Mouse (Mus musculus): ENCODE measurements around the gene Icam4.

Icam4 gene

DNA sequence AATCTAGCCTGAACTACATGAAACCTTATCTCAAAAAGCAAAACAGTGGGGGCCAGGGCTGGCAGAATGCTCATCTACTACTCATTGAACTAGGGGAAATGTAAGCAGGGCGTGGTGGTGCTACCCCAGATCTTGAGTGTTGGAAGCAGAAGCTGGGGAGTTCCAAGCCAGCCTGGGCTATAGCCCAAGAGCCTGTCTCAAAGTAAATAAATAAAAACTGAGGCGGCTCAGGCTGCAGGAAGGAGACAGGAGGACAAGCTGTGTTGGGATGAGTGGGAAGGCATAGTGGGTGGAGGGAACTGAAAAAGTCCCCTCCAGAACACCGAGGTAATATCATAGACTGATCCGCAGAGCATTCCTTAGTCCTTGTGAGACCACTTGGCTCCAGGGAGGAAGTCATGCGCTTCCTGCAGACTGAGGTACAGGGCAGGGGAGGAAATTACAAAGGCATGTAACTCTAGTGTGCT lies 17.3 kb upstream of the Icam4 start:
- in situ Hi-C loops (cut with MseI, MboI) = no loop called here

DNA sequence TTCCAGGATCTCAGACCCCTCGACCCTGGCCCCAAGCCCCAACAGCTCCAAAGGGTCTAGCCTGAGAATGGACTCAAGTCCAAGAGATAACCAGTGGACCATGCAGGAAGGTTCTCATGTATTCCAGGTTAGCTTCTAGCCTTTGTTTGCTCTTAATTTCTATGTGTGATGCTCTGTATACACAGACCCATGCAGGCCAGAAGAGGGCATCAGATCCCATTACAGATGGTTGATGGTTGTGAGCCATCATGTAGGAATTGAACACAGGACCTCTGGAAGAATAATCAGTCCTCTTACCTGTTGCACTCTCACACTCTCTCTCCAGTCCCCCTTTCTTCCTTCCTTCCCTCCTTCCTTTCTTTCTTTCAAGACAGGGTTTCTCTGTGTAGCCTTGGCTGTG lies 16.8 kb upstream of the Icam4 start:
- in situ Hi-C loops (cut with MseI, MboI) = no loop called here

DNA sequence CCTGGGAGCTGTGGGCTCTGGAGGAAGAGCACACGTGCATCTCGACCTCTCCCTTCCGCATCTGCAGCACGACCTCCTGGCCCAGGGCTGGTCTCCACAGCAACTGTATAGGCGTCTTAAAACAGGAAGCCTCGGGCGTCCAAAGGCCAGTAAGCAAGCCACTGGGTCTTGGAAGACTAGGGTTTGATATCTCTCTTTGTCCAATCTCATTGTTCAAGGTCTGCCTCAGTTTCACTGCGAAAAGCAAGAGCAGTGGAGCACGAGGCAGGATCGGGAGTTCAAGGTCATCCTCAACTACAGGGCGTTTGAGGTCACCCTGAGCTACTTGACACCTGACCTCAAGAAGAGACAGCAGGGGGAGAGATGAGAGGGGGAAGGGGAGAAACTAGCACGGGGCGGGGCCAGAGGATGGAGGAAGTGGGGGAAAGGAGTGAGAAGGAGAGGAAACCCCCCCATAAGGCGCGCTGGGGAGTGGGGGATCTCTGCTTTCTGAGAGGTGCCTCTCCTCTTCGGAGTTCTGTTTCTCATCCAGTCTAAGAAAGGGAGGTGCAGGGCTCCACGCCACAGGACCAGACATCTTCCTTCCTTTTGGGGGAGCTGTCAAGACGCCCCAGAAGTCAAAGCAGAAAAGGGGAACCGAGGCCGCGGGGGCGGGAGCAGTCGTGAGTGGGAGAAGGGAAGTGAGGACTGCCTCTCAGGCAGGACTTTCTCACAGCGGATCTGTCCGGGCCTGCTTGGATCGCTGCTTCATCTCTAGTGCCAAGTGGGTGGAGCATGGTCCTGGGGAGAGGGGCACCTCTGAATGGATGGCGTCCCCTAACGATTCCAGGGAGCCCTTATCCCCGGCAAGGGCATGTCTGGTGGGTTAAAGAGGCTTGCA lies 14.2 kb upstream of the Icam4 start:
- in situ Hi-C loops (cut with MseI, MboI) = no loop called here

DNA sequence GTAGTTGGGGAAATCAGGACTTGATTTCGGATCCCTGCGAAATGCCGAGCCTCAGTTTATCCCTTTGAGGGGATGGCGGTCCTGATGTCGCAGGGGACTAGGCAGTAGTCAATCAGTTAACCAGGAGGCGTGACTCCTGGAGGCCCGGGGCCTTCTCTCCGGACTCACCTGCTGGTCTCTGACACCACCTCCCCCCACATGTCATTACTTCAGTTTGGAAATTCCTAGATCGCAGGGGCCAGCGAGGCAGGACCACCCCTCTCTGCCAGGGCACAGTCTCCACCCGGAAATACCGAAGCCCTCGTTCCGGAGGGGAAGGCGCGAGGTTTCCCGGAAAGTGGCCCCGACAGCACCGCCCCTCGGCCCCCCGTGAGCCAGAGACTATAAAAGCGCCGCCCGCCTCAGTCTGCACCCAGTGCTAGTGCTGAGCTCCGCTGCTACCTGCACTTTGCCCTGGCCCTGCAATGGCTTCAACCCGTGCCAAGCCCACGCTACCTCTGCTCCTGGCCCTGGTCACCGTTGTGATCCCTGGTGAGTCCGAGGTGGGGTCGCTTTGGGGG lies 13.5 kb upstream of the Icam4 start, which contains the start of gene Icam1:
Gene Icam1, plus strand, starts transcription at position 415 of the 560 bp plus-strand sequence.
- in situ Hi-C loops (cut with MseI, MboI) = no loop called here

DNA sequence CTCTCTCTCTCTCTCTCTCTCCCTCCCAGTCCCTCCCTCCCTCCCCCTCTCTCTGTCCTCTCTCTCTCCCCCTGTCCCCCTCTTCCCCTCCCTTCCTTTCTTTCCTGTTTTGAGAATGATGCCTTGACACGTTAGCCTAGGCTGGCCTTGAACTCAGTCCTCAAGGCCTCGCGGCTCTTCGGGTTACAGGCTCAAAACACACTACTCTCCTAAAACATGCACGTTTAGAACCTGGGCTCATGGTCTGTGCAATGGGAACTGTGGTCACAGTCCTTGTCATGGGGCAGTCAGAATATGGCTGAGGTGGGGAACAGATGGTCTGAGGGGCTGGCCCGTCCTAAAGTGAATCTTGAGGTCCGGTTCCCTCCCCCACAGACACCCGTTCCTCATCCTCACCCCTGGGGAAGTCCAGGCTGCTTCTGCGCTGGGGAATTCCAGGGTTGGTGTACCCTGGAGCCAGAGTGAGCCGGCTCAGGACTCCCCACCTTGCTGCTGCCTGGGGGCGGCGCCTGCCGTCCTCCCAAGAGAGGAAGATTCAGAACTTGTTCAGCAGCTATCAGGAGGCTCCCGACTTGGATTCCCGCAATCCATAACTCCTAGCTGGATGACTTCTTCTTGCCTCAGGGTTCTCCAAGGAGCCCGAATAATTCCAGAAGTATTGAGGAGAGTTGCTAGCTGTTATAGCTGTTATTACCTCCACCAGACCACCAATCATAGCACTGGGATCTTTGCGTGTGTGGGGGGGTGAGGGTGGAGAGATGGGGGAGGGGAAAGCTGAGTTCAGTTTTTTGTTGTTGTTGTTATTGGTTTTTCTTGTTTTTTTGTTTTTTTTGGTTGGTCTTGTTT lies 12.6 kb upstream of the Icam4 start:
- in situ Hi-C loops (cut with MseI, MboI) = no loop called here

DNA sequence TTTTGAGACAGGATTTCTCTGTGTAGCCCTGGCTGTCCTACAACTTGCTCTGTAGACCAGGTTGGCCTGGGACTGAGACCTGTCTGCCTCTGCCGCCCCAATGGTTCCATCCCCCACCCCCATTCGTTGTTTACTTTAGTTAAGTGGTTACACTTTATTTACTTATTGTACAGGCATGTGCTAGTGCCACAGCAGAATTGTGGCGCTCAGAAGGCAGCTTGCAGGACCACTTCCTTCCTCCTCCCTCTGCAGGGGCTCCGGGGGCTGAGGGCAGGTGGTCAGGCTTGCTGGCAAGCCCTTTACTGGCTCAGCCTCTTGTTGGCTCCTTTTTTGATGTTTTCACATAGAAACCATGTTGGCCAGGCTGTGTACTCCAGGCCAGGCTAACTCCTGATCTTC lies 12.0 kb upstream of the Icam4 start:
- in situ Hi-C loops (cut with MseI, MboI) = no loop called here

DNA sequence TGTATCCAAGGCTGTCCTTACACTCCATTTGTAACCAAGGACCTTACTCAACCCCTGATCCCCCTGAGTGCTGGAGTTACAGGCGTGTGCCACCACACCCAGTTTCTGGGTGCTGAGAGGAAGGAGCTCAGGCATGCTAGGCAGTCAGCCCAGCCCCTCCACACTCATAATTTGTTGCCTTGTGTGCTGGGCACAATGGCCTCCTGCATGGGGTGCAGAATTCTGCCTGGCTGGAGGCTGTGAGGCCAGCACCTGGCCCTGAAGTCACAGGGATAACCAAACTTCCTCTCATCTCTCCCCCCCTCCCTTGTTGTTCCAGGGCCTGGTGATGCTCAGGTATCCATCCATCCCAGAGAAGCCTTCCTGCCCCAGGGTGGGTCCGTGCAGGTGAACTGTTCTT lies 10.6 kb upstream of the Icam4 start:
- in situ Hi-C loops (cut with MseI, MboI) = no loop called here

DNA sequence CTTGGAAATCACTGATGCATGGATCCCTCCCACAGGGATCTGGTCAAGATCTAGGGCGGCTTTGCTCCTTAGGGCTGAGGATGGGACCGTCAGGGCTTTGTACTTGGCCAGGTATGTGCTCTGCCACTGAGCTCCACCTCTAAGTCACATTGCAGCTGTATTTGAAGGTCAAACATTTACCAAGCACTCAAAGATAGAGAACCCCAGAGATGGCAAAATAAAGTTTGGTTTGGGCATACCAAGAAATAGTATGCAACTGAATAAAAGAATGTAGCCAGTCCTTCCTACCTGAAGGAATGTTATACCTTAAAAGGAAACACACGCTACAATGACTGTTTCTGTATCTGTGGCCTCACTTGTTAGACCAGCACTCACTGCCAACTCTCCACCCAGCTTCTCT lies 7.8 kb upstream of the Icam4 start:
- in situ Hi-C loops (cut with MseI, MboI) = no loop called here

DNA sequence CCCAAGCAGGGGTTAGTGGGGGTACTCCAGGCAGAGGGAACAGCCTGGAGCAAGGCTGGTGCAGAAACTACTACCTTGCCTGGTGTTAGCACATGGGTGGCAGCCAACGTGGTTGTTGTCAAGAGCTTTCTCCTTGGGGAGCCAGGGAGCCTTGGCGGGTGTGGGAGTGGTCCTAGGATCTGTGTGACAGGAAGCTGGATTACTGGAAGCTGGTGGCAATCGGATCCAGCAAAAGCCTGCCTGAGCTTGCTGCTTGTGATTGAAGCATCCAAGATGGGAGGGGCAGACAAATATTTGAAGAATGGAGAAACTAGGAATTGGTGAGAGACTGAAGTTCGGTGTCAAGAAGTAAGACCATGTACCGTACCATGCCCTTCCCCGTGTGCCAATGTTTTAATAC lies 6.9 kb upstream of the Icam4 start:
- in situ Hi-C loops (cut with MseI, MboI) = no loop called here

DNA sequence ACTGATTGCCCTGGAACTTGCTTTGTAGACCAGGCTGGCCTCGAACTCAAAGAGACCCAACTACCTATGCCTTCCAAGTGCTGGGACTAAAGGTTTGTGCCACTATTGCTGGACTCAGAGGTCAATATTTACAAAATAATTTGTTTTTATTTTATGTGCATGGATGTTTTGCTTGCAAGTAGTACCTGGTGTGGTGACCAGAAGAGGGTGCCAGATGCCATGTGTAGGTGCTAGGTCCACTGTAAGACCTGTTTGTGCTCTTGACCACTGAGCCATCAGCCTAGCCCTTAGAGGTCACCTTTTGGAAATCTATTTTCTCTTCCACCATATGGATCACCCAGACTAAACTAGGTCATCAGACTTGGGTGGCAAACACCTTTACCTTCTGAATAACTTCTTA lies 6.4 kb upstream of the Icam4 start:
- in situ Hi-C loops (cut with MseI, MboI) = no loop called here

DNA sequence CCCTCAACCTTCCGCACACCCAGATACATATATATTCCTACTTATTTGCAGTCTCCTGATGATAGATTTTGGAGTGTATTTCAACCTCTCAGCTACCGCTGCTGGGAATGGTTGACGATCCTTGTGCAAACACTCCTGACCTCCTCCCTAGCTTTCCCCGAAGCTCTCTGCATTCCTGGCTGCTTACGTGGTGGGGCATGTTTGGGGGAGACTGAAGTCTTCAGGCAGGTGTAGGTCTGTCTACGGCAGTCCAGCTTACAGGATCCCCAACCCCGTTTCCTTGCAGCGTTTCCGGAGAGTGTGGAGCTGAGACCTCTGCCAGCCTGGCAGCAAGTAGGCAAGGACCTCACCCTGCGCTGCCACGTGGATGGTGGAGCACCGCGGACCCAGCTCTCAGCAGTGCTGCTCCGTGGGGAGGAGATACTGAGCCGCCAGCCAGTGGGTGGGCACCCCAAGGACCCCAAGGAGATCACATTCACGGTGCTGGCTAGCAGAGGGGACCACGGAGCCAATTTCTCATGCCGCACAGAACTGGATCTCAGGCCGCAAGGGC lies 3.8 kb upstream of the Icam4 start:
- in situ Hi-C loops (cut with MseI, MboI) = no loop called here

DNA sequence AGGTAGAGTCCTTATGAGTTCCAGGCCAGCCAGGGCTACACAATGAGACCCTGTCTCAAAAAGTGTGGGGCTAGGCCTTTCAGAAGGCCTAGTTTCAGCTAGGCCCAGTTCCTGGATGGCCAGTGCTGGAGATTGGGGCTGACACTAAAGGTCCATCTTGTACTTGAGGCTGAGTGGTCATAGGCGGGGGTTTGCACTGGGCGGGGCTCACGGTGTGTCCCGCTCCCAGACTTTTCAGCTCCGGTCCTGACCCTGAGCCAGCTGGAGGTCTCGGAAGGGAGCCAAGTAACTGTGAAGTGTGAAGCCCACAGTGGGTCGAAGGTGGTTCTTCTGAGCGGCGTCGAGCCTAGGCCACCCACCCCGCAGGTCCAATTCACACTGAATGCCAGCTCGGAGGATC lies 2.3 kb upstream of the Icam4 start:
- in situ Hi-C loops (cut with MseI, MboI) = no loop called here

DNA sequence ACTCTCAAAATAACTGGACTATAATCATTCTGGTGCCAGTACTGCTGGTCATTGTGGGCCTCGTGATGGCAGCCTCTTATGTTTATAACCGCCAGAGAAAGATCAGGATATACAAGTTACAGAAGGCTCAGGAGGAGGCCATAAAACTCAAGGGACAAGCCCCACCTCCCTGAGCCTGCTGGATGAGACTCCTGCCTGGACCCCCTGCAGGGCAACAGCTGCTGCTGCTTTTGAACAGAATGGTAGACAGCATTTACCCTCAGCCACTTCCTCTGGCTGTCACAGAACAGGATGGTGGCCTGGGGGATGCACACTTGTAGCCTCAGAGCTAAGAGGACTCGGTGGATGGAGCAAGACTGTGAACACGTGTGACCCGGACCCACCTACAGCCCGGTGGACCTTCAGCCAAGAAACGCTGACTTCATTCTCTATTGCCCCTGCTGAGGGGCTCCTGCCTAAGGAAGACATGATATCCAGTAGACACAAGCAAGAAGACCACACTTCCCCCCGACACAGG lies 1.3 kb upstream of the Icam4 start:
- in situ Hi-C loops (cut with MseI, MboI) = no loop called here

DNA sequence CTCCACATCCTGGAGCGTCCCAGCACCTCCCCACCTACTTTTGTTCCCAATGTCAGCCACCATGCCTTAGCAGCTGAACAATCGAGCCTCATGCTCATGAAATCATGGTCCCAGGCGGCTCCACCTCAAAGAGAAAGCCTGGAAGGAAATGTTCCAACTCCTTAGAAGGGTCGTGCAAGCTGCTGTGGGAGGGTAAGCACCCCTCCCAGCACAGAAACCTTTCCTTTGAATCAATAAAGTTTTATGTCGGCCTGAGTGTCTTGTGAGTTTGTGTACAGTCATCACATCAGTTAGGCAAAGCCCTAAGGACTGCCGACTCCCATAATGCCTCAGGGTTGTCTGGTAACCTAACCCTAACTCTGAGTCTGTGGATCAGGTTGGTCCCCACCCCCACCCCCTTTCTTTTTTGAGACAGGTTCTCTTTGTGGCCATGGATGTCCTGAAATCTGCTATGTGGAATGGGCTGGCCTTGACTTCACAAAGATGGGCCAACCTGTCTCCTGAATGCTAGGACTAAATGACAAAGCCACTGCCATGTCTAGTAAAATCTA lies 538 bp upstream of the Icam4 start:
- in situ Hi-C loops (cut with MseI, MboI) = no loop called here

DNA sequence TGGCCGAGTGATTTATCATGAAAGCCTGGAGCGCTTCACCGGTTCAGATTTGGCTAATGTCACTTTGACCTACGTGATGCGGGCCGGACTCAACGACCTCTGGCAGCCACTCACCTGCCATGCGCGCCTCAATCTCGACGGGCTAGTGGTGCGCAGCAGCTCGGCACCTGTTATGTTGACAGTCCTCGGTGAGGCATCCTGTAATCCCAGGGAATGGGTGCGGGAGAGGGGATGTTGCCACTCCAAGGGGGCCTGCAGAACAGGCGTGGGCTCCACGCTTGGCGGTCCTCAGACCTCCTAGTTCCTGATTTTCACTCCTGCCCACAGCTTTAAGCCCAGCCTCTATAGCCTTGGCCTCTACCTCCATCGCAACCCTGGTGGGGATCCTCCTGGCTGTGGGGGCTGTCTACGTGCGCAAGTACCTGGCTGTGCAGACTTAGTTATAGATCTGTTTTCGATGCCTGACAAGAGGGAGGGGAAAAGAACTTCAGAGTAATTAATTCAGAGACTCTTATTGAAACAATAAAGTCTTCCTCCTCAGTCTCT lies 955 bp downstream of the Icam4 start:
- in situ Hi-C loops (cut with MseI, MboI) = no loop called here

DNA sequence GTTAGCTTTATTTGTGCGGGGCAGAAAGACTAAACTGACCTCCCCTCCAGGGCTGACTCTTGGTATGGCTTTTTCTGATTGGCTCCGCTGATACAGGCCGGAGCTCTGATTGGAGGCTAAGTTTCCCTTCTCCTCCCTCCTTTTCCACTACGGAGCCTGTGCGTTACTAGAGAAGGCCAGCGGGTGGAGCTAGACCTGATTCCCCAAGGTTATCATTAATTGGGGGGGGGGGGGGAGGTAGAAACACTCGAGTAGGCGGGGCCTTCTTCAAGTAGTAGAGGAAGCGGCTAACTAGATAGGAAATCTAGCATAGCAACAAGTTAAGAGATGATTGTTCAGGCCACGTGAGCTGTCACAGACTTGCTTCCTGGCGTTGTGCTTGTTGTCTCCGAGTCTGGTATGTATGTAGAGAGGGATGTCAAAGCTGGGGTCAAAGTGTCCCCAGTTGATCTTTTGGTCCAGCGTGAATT lies 1.6 kb downstream of the Icam4 start:
- in situ Hi-C loops (cut with MseI, MboI) = no loop called here

DNA sequence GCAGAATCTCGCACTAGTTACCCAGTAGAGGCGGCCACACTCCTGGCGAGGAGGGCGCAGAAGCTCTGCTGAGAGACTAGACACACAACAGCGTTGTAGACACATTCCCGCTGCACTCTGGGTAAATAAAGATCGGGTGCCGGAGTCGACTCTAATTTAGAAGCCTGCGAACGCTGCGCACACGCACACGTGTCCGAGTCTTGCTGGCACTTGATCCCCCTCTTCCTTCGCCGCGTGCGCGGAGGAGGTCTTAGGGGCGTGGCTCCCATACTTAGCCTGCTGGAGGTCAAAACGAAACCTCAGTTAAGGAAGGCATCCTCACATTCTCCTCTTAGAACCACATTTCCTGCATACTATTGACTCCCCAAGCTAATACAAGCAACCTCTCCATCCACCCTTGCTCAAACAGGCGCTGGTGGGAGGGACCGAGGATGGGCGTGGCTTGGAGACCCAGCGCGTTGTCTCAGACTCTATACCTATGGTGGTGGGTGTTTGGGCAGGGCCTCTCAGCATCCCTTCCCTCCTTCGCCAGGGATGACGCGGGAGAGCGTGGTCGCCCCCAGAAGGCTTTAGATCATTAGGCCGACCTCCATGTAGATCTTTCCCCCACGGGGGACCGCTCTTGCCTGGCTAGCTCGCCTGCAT lies 2.2 kb downstream of the Icam4 start:
- in situ Hi-C loops (cut with MseI, MboI) = no loop called here

DNA sequence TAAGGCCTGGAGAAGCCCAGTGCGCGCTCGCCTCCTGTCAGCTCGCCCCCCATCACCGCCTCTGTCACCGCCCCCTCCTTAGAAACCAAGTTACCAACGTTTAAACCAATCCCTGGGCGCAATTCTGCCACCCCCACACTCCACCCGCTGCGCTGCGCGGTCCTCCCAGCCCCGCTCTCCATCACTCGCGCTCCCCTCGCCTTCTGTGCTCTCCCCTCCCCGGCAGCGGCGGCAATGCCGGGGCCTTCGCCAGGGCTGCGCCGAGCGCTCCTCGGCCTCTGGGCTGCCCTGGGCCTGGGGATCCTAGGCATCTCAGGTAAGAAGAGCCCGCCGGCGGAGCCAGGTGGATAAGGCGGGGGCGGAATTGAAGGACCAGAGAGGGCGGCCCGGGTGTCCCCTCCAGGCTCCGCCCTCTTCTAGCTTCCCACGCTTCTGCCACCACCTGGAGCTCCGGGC lies 2.8 kb downstream of the Icam4 start, which contains the start of gene Icam5:
Gene Icam5, plus strand, starts transcription at position 178 of the 456 bp plus-strand sequence.
- in situ Hi-C loops (cut with MseI, MboI) = no loop called here

DNA sequence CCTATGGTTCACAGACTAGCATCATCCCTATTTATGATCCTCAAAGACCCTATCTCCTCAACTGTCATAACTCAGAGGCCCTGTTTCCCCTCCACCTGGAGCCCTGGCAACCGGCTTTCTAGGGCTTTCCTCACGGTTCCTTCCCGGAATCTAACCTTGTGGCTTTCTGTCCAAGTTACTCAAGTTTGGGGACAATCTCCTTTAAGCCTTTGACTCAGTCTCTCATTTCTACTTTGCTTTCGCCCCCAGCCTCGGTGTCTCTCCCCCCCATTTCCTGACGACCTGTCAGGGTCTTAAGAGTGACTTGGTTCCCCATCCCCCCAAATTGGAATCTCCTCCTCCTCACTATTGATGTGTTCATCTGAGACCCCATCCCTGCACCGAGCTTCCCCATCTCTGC lies 3.3 kb downstream of the Icam4 start:
- in situ Hi-C loops (cut with MseI, MboI) = no loop called here

DNA sequence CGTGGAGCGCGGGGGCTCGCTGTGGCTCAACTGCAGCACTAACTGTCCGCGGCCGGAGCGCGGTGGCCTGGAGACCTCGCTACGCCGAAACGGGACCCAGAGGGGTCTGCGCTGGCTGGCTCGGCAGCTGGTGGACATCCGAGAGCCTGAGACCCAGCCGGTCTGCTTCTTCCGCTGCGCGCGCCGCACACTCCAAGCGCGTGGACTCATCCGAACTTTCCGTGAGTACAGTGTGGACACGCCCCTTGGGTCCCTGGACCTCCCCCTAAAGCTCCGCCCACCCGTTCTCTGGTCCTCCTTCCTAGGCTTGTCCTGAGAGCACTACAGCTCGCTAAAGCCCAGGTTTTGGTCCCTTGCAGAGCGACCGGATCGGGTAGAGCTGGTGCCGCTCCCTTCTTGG lies 4.0 kb downstream of the Icam4 start:
- in situ Hi-C loops (cut with MseI, MboI) = no loop called here

All from mouse trophoblast stem cell (cell line).